Mouse (Mus musculus) heart, embryonic 10.5 days (tissue): ENCODE measurements at regions not wholly inside any gene's neighbourhood (a gene's known extent, or its start where the extent isn't known, plus 50 kb on each side); places are given as distances from the start of the nearest gene placed in this dataset.

Experiments
- DNase-seq: peaks from one replicate; pipeline ENCODE4 v3.0.0-alpha.2; 2017; ENCODE audit warnings: low spot score
- H3K27ac ChIP-seq: fragments of 300-500 bp; sonication (generic); 2 replicates; pipeline ENCODE4 v1.5.1; 2016; ENCODE audit warnings: mild to moderate bottlenecking
- H3K27me3 ChIP-seq: fragments of 300-500 bp; sonication (generic); 2 replicates; pipeline ENCODE4 v1.6.1; 2016; ENCODE audit warnings: mild to moderate bottlenecking; ENCODE audit not compliant: poor library complexity, insufficient read depth, severe bottlenecking
- H3K36me3 ChIP-seq: fragments of 300-500 bp; sonication (generic); 2 replicates; pipeline ENCODE4 v1.6.1; 2016; ENCODE audit warnings: mild to moderate bottlenecking, moderate library complexity
- H3K4me1 ChIP-seq: fragments of 300-500 bp; sonication (generic); 2 replicates; pipeline ENCODE4 v1.6.1; 2016; ENCODE audit warnings: mild to moderate bottlenecking
- H3K4me3 ChIP-seq: fragments of 300-500 bp; sonication (generic); 2 replicates; pipeline ENCODE4 v1.5.1; 2016; ENCODE audit warnings: mild to moderate bottlenecking, moderate library complexity
- H3K9me3 ChIP-seq: fragments of 300-500 bp; sonication (generic); 2 replicates; pipeline ENCODE4 v1.6.1; 2016; ENCODE audit warnings: mild to moderate bottlenecking, moderate library complexity
- WGBS: fragments of 180-500 bp; shearing (Covaris S2); methylation state at CpG from one replicate; pipeline ENCODE4 v1.1.7; 2016; 5-methylcytosine and 5-hydroxymethylcytosine counted together

DNA sequence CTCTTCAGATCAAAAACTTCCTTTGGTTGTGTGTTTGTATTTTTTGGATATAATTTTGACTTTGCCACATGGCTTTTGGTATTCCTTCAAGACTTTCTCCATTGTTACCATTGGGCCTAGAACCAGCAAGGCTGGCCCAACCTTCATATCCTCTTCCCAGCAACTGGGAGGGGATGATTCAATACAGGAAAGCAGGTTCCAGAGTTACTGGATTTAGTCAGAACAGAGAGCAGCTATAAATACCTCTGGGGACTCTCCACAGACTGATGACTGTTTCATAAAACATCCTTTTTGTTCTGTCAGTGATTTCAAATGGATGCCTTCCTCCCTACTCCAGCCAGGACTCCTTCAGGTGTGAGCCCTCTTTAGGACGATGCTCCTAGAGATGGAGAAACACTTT is 1361.4 kb downstream of the Gsdmc2 start:
- DNase-seq = no peak
- Histone ChIP-seq H3K4me1 (no peaks in the 10 kb centered on the region), H3K27ac (no peak overlapping the region), H3K36me3 (no peaks in the 10 kb centered on the region), H3K4me3 (no peak overlapping the region), H3K9me3 (no peaks in the 10 kb centered on the region), H3K27me3 (no peaks in the 10 kb centered on the region)
- 79% methylated on average over 1 of the region's 1 CpGs for WGBS

DNA sequence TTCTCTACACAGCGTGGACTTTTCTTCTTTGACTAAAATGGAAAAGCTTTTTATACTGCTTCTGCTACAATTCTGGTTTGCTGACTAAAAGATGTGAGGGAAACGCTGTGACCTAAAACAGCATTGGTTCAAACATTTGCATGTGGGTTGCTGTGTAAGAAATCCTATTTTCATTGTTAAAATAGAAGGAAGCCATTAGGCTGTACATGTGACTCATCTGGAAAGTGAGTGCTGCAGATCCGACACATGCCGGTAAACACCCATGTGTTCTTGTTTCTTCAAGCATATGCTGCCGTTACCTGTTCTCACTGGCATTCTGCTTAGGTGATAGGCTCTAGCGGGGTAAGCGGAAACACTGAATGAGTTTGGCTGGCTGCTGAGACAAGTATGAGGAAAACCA is 1362.6 kb downstream of the Gsdmc2 start:
- DNase-seq = no peak
- no peaks in the 10 kb centered on the region for H3K9me3 ChIP-seq
- H3K27me3 ChIP-seq = no peaks in the 10 kb centered on the region
- 86% methylated on average over 7 of the region's 7 CpGs for WGBS
- no peak overlapping the region for H3K4me3 ChIP-seq
- no peak overlapping the region for H3K27ac ChIP-seq
- no peaks in the 10 kb centered on the region for H3K4me1 ChIP-seq
- H3K36me3 ChIP-seq = no peaks in the 10 kb centered on the region

DNA sequence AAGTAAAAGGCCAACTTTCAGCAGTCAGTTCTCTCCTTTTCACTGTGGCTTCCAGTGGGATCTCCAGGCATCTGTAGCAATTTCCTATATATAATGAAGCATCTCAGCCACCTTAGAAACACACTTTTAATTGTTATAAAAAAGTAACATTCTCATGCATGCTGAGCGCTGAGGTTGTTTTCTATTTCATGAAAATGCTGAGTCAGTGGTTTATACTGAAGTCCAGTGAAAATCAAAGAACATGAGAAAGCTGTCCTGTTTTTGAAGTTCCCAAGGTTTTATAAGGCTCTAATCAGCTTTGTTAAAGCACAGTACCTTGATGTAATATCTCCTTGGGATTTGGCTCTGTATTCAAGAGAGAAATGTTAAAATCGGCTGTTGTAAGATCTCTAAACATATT is 1367.2 kb downstream of the Gsdmc2 start:
- no peak for DNase-seq
- H3K27ac ChIP-seq = no peak overlapping the region
- H3K4me3 ChIP-seq = no peak overlapping the region
- WGBS = 83% methylated on average over 2 of the region's 2 CpGs
- no peaks in the 10 kb centered on the region for H3K36me3 ChIP-seq
- no peaks in the 10 kb centered on the region for H3K9me3 ChIP-seq
- peaks cover 6% of the 10 kb centered on the region; the same call in 1 of the 2 replicates for H3K27me3 ChIP-seq
- no peaks in the 10 kb centered on the region for H3K4me1 ChIP-seq

DNA sequence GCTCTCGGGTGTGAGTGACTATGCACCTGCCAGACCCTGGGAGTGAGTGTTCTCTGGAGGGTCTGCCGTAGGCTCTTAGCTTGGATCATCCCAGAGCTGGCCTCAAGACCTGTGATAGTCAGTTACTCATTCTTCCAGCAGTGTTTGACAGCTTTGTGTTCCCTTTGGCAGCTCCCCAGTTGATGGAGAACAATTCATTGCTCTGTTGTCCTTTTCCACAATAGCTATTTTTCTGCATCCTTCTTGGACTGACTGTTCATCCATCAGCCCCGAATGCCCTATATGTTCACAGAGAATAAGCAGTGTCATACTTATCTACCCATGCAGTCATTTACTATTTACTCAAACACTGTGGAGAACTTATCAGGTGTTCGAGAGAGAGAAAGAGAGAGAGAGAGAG is 1368.5 kb downstream of the Gsdmc2 start:
- no peak for DNase-seq
- Histone ChIP-seq H3K9me3 (no peaks in the 10 kb centered on the region), H3K4me3 (no peak overlapping the region), H3K4me1 (no peaks in the 10 kb centered on the region), H3K36me3 (no peaks in the 10 kb centered on the region), H3K27me3 (peaks cover 6% of the 10 kb centered on the region; the same call in 1 of the 2 replicates), H3K27ac (no peak overlapping the region)
- WGBS = 78% methylated on average over 4 of the region's 4 CpGs

DNA sequence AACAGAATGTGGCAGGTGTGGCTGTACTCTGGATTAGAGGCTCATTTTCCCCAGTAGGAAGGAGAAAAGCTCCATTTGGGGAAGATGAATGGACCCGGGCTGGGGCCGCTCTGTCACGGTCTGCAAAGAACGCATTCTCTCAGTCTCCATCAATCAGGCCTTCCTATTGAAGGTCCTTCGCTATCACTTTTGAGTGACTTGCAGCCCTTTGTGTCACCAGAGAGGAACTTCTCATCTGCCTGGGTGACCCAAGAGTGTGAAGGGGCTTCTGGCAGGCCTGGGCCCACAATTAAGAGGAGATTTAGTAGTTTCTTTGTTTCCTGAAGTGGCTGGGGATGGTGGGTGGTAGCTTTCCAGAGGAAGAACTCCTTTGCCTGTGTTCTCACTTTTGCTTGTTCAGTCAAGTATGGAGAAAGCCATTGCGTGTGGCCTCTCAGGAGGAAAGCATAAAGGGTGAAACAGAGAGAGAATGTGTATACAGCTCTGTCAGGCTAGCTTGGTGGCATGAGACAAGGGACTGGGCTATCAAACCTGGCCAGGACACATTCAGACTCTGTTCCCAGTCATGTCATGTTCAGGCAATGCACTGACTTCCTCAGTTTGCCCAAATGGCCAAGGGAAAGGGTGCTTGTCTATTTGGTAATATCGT is 1374.2 kb downstream of the Gsdmc2 start:
- Histone ChIP-seq H3K4me1 (no peaks in the 10 kb centered on the region), H3K27me3 (peaks cover 6% of the 10 kb centered on the region; the same call in 1 of the 2 replicates), H3K9me3 (no peaks in the 10 kb centered on the region), H3K36me3 (no peaks in the 10 kb centered on the region), H3K4me3 (no peak overlapping the region), H3K27ac (no peak overlapping the region)
- no peak for DNase-seq
- WGBS = 67% methylated on average over 7 of the region's 7 CpGs

DNA sequence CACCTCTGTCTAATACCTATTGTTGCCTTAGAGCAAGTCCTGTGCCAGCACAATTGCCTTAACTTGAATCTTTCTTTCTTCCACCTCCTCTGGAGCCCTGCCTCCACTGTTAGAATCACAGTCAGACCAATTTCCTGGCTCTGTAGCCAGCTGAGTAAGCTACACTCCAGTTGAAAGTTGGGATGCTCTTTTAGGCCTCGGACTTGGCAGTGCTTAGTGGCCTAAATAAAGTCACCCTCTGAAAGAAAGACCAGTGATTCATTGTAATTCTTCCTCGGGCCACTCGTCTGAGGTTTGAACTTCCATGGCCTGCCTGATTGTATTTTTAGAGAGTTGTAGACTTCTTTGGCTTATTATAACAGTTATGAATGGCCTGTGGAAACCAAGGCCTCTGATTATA is 1376.9 kb downstream of the Gsdmc2 start:
- no peak overlapping the region for H3K27ac ChIP-seq
- H3K9me3 ChIP-seq = no peaks in the 10 kb centered on the region
- no peak overlapping the region for H3K4me3 ChIP-seq
- H3K36me3 ChIP-seq = no peaks in the 10 kb centered on the region
- no peaks in the 10 kb centered on the region for H3K4me1 ChIP-seq
- 79% methylated on average over 3 of the region's 3 CpGs for WGBS
- no peak for DNase-seq
- H3K27me3 ChIP-seq = no peaks in the 10 kb centered on the region

DNA sequence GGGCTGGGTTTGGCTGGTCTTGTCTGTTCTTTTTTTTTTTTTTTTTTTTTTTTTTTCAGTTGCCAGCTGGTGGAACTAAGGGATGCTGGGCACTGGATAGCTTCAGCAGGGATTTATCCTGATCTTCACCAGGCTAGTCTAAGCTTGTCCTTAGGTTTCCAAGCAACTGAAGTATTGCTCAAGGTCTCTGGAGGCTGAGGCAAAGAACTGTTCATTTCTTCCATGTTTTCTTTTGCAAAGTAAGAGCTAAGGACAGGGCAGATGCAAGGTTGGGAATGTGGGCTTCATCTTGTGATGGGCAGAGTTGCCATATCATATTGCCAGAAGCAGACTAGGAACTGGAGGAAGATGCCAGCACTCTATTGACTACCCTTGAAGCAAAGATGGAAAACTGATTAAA is 1378.1 kb downstream of the Gsdmc2 start:
- no peaks in the 10 kb centered on the region for H3K36me3 ChIP-seq
- H3K27ac ChIP-seq = no peak overlapping the region
- no peak overlapping the region for H3K4me3 ChIP-seq
- H3K4me1 ChIP-seq = 0 out of 2 replicates have a peak, but pooled peaks cover 4% of the 10 kb centered on the region
- no peaks in the 10 kb centered on the region for H3K9me3 ChIP-seq
- no peak for DNase-seq
- no peaks in the 10 kb centered on the region for H3K27me3 ChIP-seq

DNA sequence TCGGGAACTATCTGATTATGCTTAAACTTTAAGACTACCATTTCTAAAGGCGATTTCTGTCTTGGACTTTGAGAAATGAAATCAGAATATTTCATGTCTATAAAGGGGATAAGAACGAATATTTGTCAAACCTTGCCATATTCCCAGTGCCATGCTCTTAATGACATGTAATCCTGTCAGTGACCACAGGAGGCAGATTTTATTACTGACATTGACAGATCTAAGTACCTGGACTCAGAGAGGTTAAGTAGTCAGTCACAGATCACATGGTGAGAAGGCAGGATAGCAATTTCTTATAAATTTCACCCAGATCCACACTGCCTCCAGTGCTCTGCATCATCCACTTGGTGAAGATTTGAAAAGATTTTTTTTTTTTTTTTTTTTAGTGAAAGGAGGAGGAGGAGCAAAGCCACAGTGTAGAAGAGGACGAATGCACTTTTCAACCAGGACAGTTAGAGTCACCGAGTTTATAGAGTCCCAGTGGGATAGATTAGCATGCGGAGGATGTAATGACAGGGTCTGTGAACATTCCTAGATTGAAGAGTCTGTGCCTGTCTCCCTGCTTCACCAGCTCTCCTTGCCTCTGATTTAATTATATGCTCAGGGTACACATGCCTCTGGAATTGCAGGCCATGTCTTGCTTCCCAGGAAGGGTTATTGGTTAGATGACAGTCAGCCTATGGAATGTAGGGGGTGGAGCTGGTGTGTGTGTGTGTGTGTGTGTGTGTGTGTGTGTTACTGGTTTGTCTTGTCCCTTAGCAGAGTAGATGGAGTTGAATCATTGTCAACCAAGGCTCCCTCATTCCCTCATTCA is 1379.7 kb downstream of the Gsdmc2 start:
- Histone ChIP-seq H3K27ac (no peak overlapping the region), H3K27me3 (no peaks in the 10 kb centered on the region), H3K36me3 (no peaks in the 10 kb centered on the region), H3K9me3 (no peaks in the 10 kb centered on the region), H3K4me1 (0 out of 2 replicates have a peak, but pooled peaks cover 4% of the 10 kb centered on the region), H3K4me3 (no peak overlapping the region)
- 73% methylated on average over 6 of the region's 6 CpGs for WGBS
- DNase-seq = no peak

DNA sequence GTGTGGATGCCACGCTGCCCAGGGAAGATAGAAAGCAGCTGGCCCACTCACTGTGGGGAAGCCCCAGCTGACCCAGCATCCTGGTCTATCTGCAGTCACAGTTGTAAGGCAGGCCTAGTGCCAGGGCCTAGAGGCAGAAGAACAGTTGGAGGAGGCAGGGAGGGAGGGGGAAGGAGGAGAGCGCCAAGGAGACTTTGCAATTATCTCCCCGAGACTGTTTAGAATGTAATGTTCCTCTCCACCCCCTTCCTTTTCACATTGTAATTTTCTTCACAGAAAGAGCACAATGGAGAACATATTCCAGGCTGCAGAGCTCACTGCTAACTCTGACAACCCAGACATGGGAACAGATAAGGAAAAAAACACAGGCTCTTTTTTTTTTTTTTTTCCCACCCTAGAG is 1382.3 kb downstream of the Gsdmc2 start:
- Histone ChIP-seq H3K4me3 (no peak overlapping the region), H3K27me3 (no peaks in the 10 kb centered on the region), H3K4me1 (0 out of 2 replicates have a peak, but pooled peaks cover 4% of the 10 kb centered on the region), H3K36me3 (no peaks in the 10 kb centered on the region), H3K27ac (no peak overlapping the region), H3K9me3 (no peaks in the 10 kb centered on the region)
- no peak for DNase-seq
- WGBS = 31% methylated on average over 3 of the region's 3 CpGs

DNA sequence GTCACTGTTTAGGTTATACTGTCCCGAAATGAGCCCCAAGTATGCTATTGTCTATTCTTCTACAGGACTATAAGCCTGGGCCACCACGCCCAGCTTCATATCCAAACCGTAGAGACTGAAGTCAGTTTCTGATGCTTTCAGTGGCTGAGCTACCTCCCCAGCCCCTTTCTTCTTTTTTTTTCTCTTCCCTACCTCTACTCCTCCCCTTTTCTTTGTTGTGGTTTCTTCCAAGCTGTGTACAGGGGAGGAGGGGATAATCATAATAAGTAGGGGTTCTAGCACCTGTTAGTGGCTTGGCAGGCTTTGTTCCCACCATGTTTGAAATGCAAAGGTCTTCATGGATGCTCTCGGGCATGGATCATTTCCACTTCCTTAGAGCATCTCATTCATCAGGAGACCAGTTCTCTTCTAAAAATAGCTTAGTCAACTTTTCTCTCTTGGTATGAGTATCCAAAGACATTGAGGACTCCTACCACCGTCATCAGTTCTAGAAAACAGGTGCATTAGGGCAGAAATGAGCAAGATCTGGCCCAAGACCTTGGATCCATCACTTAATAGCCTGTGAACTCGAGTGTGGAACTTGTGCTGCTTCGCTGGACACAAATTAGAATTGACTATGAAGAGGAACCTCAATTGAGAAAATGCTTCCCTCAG is 1383.5 kb downstream of the Gsdmc2 start:
- DNase-seq = no peak
- Histone ChIP-seq H3K9me3 (no peaks in the 10 kb centered on the region), H3K27ac (no peak overlapping the region), H3K36me3 (no peaks in the 10 kb centered on the region), H3K4me1 (0 out of 2 replicates have a peak, but pooled peaks cover 4% of the 10 kb centered on the region), H3K27me3 (no peaks in the 10 kb centered on the region), H3K4me3 (no peak overlapping the region)
- 84% methylated on average over 7 of the region's 7 CpGs for WGBS

DNA sequence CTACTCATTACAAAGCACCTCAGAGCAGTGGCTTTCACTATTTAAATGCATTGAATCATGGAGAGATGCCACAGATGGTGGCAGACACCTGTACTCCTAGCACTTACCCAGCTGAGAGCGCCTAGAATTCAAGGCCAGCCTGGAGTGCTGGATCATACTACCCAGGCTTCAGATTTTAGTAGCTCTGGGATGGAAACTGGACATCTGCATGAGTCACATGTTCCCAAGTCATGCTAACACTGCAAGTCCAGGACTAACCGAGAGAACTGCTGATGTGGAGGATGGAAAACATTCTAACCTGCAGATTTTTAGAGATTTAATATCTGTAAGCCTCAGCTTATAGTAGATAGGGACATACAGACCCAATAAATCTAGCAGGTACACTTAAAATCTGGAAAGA is 1384.3 kb downstream of the Gsdmc2 start:
- DNase-seq = no peak
- Histone ChIP-seq H3K27me3 (no peaks in the 10 kb centered on the region), H3K9me3 (no peaks in the 10 kb centered on the region), H3K36me3 (no peaks in the 10 kb centered on the region), H3K4me1 (0 out of 2 replicates have a peak, but pooled peaks cover 4% of the 10 kb centered on the region), H3K4me3 (no peak overlapping the region), H3K27ac (no peak overlapping the region)
- WGBS = 77% methylated on average over 2 of the region's 2 CpGs

DNA sequence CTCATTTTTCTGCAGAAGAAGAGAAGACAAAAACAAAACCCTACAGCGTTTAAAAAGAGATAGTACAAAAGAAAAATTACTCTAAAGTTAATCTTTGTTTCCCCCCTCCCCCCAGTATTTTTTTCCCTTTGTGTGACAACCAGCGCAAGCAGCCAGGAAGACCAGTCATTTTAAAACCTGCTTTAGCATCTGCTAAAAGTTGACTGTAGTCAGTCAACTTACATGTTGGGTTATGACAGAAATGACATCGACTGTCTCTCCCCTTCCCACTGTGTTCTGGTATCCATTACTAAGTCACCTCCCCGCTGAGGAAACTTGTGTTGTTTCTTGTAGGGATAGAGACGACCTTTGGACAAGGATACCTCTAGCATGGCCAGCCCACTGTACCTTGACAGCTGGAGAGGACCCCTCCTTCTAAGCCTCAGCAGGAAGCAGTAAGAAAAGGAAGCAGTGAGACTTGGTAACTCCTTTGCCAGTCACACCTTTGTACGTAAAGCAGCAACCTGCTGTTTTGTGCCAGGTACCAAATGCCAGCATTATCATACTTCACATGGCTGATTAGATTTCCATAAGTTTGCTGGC is 1384.9 kb downstream of the Gsdmc2 start:
- Histone ChIP-seq H3K9me3 (no peaks in the 10 kb centered on the region), H3K27ac (no peak overlapping the region), H3K27me3 (no peaks in the 10 kb centered on the region), H3K36me3 (no peaks in the 10 kb centered on the region), H3K4me1 (0 out of 2 replicates have a peak, but pooled peaks cover 4% of the 10 kb centered on the region), H3K4me3 (no peak overlapping the region)
- no peak for DNase-seq
- WGBS = 67% methylated on average over 6 of the region's 6 CpGs

DNA sequence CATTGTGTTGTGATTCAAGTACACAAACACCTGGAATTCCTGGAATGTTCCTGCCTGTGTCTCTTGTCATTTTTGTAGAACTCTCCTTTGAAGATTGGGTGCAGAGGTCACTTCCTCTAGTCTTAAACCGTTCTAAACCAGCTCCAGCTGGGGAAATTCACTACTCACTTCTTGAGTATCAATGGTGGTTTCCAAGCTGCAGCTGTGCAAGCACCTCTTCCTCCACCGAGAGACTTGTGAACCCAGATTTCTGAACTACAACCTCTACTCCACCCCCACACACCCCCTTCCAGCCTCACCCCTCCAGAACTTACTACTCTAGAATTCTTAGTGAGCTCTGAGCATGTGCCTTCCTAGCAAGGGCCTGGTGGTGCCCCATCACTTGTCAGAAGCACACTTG is 1387.0 kb downstream of the Gsdmc2 start:
- DNase-seq = no peak
- 45% methylated on average over 2 of the region's 2 CpGs for WGBS
- no peak overlapping the region for H3K27ac ChIP-seq

More for the DNA sequence above, 1387.0 kb downstream of the Gsdmc2 start:
- no peaks in the 10 kb centered on the region for H3K9me3 ChIP-seq
- 0 out of 2 replicates have a peak, but pooled peaks cover 4% of the 10 kb centered on the region for H3K4me1 ChIP-seq
- no peaks in the 10 kb centered on the region for H3K36me3 ChIP-seq
- no peak overlapping the region for H3K4me3 ChIP-seq
- no peaks in the 10 kb centered on the region for H3K27me3 ChIP-seq
